Mouse (Mus musculus) CH12.LX (cell line): ENCODE measurements at regions not wholly inside any gene's neighbourhood (a gene's known extent, or its start where the extent isn't known, plus 50 kb on each side); places are given as distances from the start of the nearest gene placed in this dataset.
A peak's percentile ranks its signal among the peaks of the same experiment; 100 is the strongest.

Experiments
- DNase-seq: peaks from one replicate; pipeline ENCODE4 v3.0.0-alpha.2; 2013; ENCODE audit errors: extremely low read depth
- H3K27ac ChIP-seq: 2 replicates; pipeline ENCODE4 v1.5.1; 2012; ENCODE audit warnings: low read depth, mild to moderate bottlenecking, control low read depth, moderate library complexity; ENCODE audit not compliant: insufficient read depth
- H3K27me3 ChIP-seq: replicated peaks from 2 replicates; pipeline ENCODE3; 2012; ENCODE audit warnings: inconsistent platforms
- H3K36me3 ChIP-seq, 2 experiments: replicated peaks in 1 of 2; 2 replicates each; pipeline versions ENCODE3 to v1.6.1; 2012; ENCODE audit warnings: inconsistent platforms in 1 of 2, low read length in 1 of 2, mild to moderate bottlenecking in 1 of 2, mixed read lengths in 1 of 2, moderate library complexity in 1 of 2; ENCODE audit not compliant: control insufficient read depth in 1 of 2, insufficient read depth in 1 of 2
- H3K4me1 ChIP-seq, 2 experiments: 2 replicates each; pipeline ENCODE4 v1.6.1; 2012; ENCODE audit warnings: inconsistent platforms in 1 of 2, moderate library complexity in 1 of 2; ENCODE audit not compliant: insufficient read depth in 2 of 2, control insufficient read depth in 1 of 2
- H3K4me2 ChIP-seq: 2 replicates; pipeline ENCODE4 v1.6.1; 2012; ENCODE audit warnings: low read depth, mild to moderate bottlenecking, control low read depth; ENCODE audit not compliant: poor library complexity, insufficient read depth, severe bottlenecking
- H3K4me3 ChIP-seq, 3 experiments: fragments of 150-350 bp in 1 of 3; sonication (generic) in 1 of 3; replicated peaks in 1 of 3; 2 replicates each; pipeline versions ENCODE3 to v1.5.1; 2011 to 2012; ENCODE audit warnings: low read depth in 2 of 3, low read length in 2 of 3, mild to moderate bottlenecking in 2 of 3, moderate library complexity in 2 of 3, control low read depth in 1 of 3, improper control_type of control experiment in 1 of 3, inconsistent platforms in 1 of 3, mixed read lengths in 1 of 3; ENCODE audit not compliant: poor library complexity in 1 of 3
- H3K79me2 ChIP-seq: replicated peaks from 2 replicates; pipeline ENCODE4 v1.6.1; 2012; ENCODE audit warnings: mild to moderate bottlenecking, moderate library complexity; ENCODE audit not compliant: control insufficient read depth, poor library complexity, insufficient read depth, severe bottlenecking; ENCODE audit errors: extremely low read depth
- H3K9ac ChIP-seq: 2 replicates; pipeline ENCODE4 v1.6.1; 2012; ENCODE audit warnings: low read depth, mild to moderate bottlenecking, control low read depth, moderate library complexity; ENCODE audit not compliant: insufficient read depth
- H3K9me3 ChIP-seq: replicated peaks from 2 replicates; pipeline ENCODE3; 2012; ENCODE audit warnings: low read length, inconsistent platforms, mixed read lengths
- CHD1 ChIP-seq: IDR thresholded peaks from 2 replicates; pipeline ENCODE4 v1.6.1; 2012; ENCODE audit warnings: low read depth, low read length, improper control_type of control experiment, inconsistent platforms
- CTCF ChIP-seq, 2 experiments: IDR thresholded peaks in 1 of 2; conservative IDR thresholded peaks in 1 of 2; 2 replicates each; pipeline ENCODE4 v1.5.1; 2011 to 2012; ENCODE audit warnings: low read depth in 2 of 2, low read length in 2 of 2, improper control_type of control experiment in 1 of 2, inconsistent platforms in 1 of 2, mild to moderate bottlenecking in 1 of 2, moderate library complexity in 1 of 2
- ELF1 ChIP-seq: IDR thresholded peaks from 2 replicates; pipeline ENCODE4 v1.6.1; 2014; ENCODE audit warnings: low read depth, mild to moderate bottlenecking, inconsistent platforms, low read length, improper control_type of control experiment
- EP300 ChIP-seq: IDR thresholded peaks from 2 replicates; pipeline ENCODE4 v1.6.1; 2011; ENCODE audit warnings: low read length, improper control_type of control experiment
- ETS1 ChIP-seq: conservative IDR thresholded peaks from 2 replicates; pipeline ENCODE4 v1.6.1; 2012; ENCODE audit warnings: low read depth, mild to moderate bottlenecking, inconsistent platforms, low read length, improper control_type of control experiment, moderate library complexity
- GABPA ChIP-seq: IDR thresholded peaks from 2 replicates; pipeline ENCODE4 v1.6.1; 2012; ENCODE audit warnings: low read depth, low read length, improper control_type of control experiment, inconsistent platforms; ENCODE audit not compliant: insufficient replicate concordance
- IRF4 ChIP-seq: IDR thresholded peaks from 2 replicates; pipeline ENCODE4 v1.6.1; 2014; ENCODE audit warnings: low read depth, mild to moderate bottlenecking, inconsistent platforms, low read length, improper control_type of control experiment
- MAFK ChIP-seq: IDR thresholded peaks from 2 replicates; pipeline ENCODE4 v1.6.1; 2011; ENCODE audit warnings: low read length, improper control_type of control experiment; ENCODE audit not compliant: insufficient replicate concordance
- MAX ChIP-seq: IDR thresholded peaks from 2 replicates; pipeline ENCODE4 v1.6.1; 2011; ENCODE audit warnings: low read length, improper control_type of control experiment
- MEF2A ChIP-seq: IDR thresholded peaks from 2 replicates; pipeline ENCODE4 v1.6.1; 2014; ENCODE audit warnings: low read depth, mild to moderate bottlenecking, inconsistent platforms, low read length, improper control_type of control experiment, borderline replicate concordance
- POLR2A ChIP-seq: IDR thresholded peaks from 2 replicates; pipeline ENCODE4 v1.6.1; 2011; ENCODE audit warnings: low read depth, mild to moderate bottlenecking, improper control_type of control experiment, low read length
- RCOR1 ChIP-seq: conservative IDR thresholded peaks from 2 replicates; pipeline ENCODE4 v1.6.1; 2012; ENCODE audit warnings: low read depth, mild to moderate bottlenecking, inconsistent platforms, low read length, improper control_type of control experiment
- UBTF ChIP-seq: IDR thresholded peaks from 2 replicates; pipeline ENCODE4 v1.6.1; 2012; ENCODE audit warnings: low read depth, mild to moderate bottlenecking, inconsistent platforms, low read length, improper control_type of control experiment, moderate library complexity
- ZC3H11A ChIP-seq: IDR thresholded peaks from 2 replicates; pipeline ENCODE4 v1.6.1; 2012; ENCODE audit warnings: low read depth, mild to moderate bottlenecking, inconsistent platforms, low read length, improper control_type of control experiment
- ZMIZ1 ChIP-seq: IDR thresholded peaks from 2 replicates; pipeline ENCODE4 v1.6.1; 2012; ENCODE audit warnings: low read depth, mild to moderate bottlenecking, inconsistent platforms, low read length, improper control_type of control experiment
- dilution Hi-C: fragments of 300-500 bp; cut with MboI; formaldehyde crosslinking; loops from 2 replicates; pipeline ENCODE4 v1.14.3; 2020; ENCODE audit warnings: low sequenced_read_pairs; ENCODE audit not compliant: extremely low pct_unique_long_range_greater_than_20kb, extremely low pct_ligation_motif_present
- in situ Hi-C: fragments of 300-500 bp; cut with MboI; formaldehyde crosslinking; loops from 3 replicates; pipeline ENCODE4 v1.14.3; 2019; ENCODE audit warnings: low sequenced_read_pairs, low pct_ligation_motif_present, low pct_unique_long_range_greater_than_20kb, mixed read lengths

DNA sequence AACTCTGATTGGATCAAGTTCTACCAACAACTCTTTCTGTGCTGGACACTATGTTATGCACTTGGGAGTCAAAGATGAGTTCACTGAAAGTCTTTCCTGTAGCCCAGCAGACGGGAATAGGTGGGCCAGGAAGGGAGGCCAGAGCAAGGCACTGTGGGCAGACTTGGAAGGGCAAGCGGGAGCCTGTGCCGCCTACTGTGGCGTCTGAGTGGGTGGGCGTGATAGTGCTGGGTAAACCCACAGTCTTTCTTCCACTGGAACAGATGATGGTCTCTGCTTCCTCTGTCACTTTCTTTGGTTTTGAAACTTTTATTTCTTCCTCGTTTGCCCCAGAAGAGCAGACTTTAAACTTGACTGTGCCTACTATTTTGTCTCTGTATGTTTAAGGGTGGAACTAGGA, 610.8 kb downstream of the Zfp706 start:
- peaks cover 7 to 34% of the 10 kb centered on the region in 2 experiments for H3K4me1 ChIP-seq
- TF ChIP-seq RCOR1 = no peak
- TF ChIP-seq UBTF = no peak
- TF ChIP-seq, all 38 proteins: peak for 0
- Histone ChIP-seq H3K27me3 (no peaks in the 10 kb centered on the region), H3K9me3 (no peaks in the 10 kb centered on the region), H3K79me2 (no peaks in the 10 kb centered on the region), H3K4me2 (peak overlapping the region; percentile 56; the same call in 1 of the 2 replicates), H3K36me3 (no peaks in the 10 kb centered on the region), H3K4me3 (no peak overlapping the region), H3K9ac (no peak overlapping the region), H3K27ac (no peak overlapping the region)
- in situ Hi-C loops (no loop called here), dilution Hi-C loops (no loop called here)
- no peak for DNase-seq

DNA sequence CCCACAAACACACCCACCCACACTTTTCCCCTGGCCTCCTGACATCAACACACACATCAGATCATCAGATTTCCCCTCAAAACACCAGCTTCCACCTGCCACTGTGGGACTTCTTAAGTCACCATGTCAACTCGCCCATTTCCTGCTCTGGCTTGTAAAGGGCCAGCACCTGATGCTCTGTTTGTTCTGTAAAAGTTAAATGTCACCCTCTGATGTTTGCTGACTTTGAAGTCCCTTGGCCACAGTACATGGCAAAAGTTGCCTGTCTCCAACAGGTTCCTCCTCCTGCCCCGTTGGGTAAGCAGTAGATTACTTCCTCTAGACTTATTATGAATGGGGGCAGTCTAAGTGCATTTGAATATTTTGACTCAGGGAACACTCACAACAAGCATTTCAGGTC, 611.3 kb downstream of the Zfp706 start:
- in situ Hi-C loops = no loop called here
- no peaks in the 10 kb centered on the region for H3K79me2 ChIP-seq
- peaks cover 7 to 34% of the 10 kb centered on the region in 2 experiments for H3K4me1 ChIP-seq
- dilution Hi-C loops = no loop called here
- no peaks in the 10 kb centered on the region for H3K9me3 ChIP-seq
- no peaks in the 10 kb centered on the region for H3K36me3 ChIP-seq
- peak; percentile 49 for DNase-seq
- no peaks in the 10 kb centered on the region for H3K27me3 ChIP-seq
- TF ChIP-seq MAX (no peak), CHD1 (0 out of 2 replicates have a peak, but pooled peaks have one; percentile 48), CTCF (conservative IDR thresholded peaks at IDR 0.05 in 1 of 2, IDR thresholded peaks at IDR 0.05 in 1 of 2; ENCODE audit: low read depth in 2 of 2, low read length in 2 of 2) (no peak), GABPA (no peak), ETS1 (peak; percentile 36; the same call in 1 of the 2 replicates), ZC3H11A (no peak), ZMIZ1 (no peak), MAFK (no peak), MEF2A (no peak), ELF1 (0 out of 2 replicates have a peak, but pooled peaks have one; percentile 19)
- no peak overlapping the region for H3K4me3 ChIP-seq
- peak overlapping the region; percentile 5; the same call in 1 of the 2 replicates for H3K27ac ChIP-seq
- no peak overlapping the region for H3K9ac ChIP-seq
- peak overlapping the region; percentile 56; the same call in 1 of the 2 replicates for H3K4me2 ChIP-seq

DNA sequence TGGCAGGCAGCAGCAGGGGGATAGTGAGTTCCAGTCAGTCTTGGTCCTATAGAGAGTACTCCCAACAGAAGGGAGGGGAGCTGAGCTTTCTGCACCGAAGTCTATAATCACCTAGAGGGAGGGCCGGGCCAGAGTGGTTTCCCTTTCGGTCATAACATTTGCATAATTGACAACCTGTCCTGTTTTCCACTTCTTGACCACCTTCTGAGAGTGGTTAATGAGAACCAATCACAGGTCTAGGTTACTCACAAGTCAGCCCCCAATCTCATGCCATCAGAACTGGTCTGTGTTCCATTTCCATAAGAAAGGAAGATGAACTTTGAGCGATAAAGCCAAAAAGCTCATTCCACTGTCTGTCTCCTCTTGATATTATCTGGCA, 611.9 kb downstream of the Zfp706 start:
- Histone ChIP-seq H3K79me2 (no peaks in the 10 kb centered on the region), H3K9me3 (no peaks in the 10 kb centered on the region), H3K27ac (no peak overlapping the region), H3K4me3 (peak overlapping the region in 2 of 3 experiments; percentile 1 to 24), H3K4me1 (peaks cover 7 to 34% of the 10 kb centered on the region in 2 experiments), H3K27me3 (no peaks in the 10 kb centered on the region), H3K9ac (no peak overlapping the region), H3K36me3 (no peaks in the 10 kb centered on the region), H3K4me2 (peak overlapping the region; percentile 56)
- peak; percentile 70 for DNase-seq
- dilution Hi-C loops (no loop called here), in situ Hi-C loops (no loop called here)
- TF ChIP-seq MEF2A (peak; percentile 28; the same call in 1 of the 2 replicates), POLR2A (peak; percentile 35; the same call in 1 of the 2 replicates), EP300 (no peak; the same call in 1 of the 2 replicates), IRF4 (peak; percentile 87)
